Mouse (Mus musculus): ENCODE results near the gene Fosl1. TPM values are rescaled to one million over a fixed set of nuclear protein-coding genes. Genes with fewer than 3 reads are reported as not detected.
"Not testable (repeated sequence)": the region's sequence is repeated elsewhere in the genome, so short reads cannot be mapped to it uniquely, and the experiment has no call there.

The Fosl1 gene
- total RNA-seq (2014; rRNA removed) (not detected in 2 replicates), polyA plus RNA-seq (2015; fragmentation: Nextera tagmentation; extraction: Ambion mirVana) (not detected in 2 replicates)

DNA sequence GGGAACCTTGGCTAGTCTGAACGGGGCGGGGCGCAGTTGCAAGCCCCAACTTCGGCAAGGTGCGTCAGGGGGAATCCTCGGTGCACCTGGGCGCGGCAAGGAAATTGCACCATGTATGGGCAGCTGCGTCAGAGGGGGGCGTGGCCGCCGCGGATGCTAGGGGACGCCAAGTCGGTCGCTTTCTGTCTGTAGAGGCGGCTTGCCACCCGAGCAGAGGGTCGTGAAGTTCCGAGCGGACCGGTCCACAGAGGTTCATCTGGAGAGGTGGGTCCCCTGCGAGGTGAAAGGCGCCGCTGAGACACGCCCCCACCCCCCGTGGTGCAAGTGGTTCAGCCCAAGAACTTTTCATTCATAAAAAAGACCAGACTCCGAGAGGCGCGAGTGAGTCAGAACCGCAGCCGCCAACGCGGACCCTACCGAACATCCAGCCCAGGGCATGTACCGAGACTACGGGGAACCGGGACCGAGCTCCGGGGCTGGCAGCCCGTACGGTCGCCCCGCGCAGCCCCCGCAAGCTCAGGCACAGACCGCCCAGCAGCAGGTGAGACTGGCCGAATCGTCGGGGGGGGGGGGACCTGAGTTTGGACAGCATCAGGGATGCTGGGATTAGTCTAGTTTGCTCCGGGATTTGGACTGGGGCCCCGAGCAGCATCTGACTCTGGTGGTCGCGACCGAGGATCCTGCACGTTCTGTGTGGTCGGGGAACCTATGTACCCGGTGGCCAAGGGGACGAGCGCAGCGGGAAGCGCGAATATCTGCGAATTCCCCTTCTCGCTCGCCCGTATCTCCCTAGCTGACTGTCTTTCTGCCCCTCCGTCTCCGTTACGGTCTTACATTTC, at the start of gene Fosl1:
Gene Fosl1 (plus strand): TSS at position 33 of the 839 bp plus-strand sequence.
- Histone ChIP-seq H3K27me3 (ENCODE audit: insufficient read depth, low read length) (peaks cover 29% of the 10 kb centered on the region), H3K4me2 (ENCODE audit: low read depth, low read length) (peak within 1 kb of the TSS; percentile 97), H3K4me1 (ENCODE audit: insufficient read depth, low read length) (peaks cover 4% of the 10 kb centered on the region), H3K9ac (replicated peaks; ENCODE audit: low read length) (peak within 1 kb of the TSS; percentile 35; the same call in 1 of the 2 replicates), H3K9me3 (ENCODE audit: low read length) (no peaks in the 10 kb centered on the region), H3K27ac (no peak within 1 kb of the TSS), H3K4me3 (ENCODE audit: low read length) (peak within 1 kb of the TSS; percentile 57), H3K36me3 (ENCODE audit: insufficient read depth, low read length) (no peaks in the 10 kb centered on the region)
- DNase-seq (ENCODE audit: low spot score) (peak; percentile 65), ATAC-seq (peak; percentile 80)
- 1% methylated on average over 70 of the region's 70 CpGs for WGBS
- no peak for TF ChIP-seq CTCF (IDR thresholded peaks at IDR 0.05; ENCODE audit: low read depth)

DNA sequence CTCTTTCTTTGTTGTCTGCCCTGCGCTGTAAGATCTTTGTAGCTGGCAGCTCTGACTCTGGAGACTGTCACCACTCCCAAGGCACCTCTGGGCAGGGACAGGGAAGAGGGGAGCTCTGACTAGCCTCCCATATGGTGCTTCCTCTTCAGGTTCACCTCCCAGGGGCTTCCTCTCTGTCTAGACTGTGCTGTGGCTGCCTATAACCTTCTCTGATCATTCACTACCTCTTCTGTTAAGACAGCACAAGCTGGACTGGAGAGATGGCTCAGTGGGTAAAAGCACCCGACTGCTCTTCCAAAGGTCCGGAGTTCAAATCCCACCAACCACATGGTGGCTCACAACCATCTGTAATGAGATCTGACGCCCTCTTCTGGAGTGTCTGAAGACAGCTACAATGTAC, 46.3 kb upstream of the Fosl1 start:
- DNase-seq (ENCODE audit: low spot score); H3K9me3 ChIP-seq (ENCODE audit: low read length); H3K36me3 ChIP-seq (ENCODE audit: insufficient read depth, low read length); H3K9ac ChIP-seq (replicated peaks; ENCODE audit: low read length); H3K27ac ChIP-seq; H3K27me3 ChIP-seq (ENCODE audit: insufficient read depth, low read length); H3K4me2 ChIP-seq (ENCODE audit: low read depth, low read length); ATAC-seq; H3K4me3 ChIP-seq (ENCODE audit: low read length); H3K4me1 ChIP-seq (ENCODE audit: insufficient read depth, low read length): not testable (repeated sequence)
- 69% methylated on average over 4 of the region's 4 CpGs for WGBS

- H3K36me3 ChIP-seq (ENCODE audit: insufficient read depth, low read length): no peaks in the 10 kb centered on the region
- H3K27ac ChIP-seq: no peak within 1 kb of the TSS
- no peak within 1 kb of the TSS for H3K4me2 ChIP-seq (ENCODE audit: low read depth, low read length)
- H3K4me3 ChIP-seq (ENCODE audit: low read length): no peak within 1 kb of the TSS
- WGBS: 67% methylated on average over 8 of the region's 8 CpGs
- 0 out of 2 replicates have a peak, but pooled peaks cover 3% of the 10 kb centered on the region for H3K4me1 ChIP-seq (ENCODE audit: insufficient read depth, low read length)
- no peak for ATAC-seq
- no peaks in the 10 kb centered on the region for H3K27me3 ChIP-seq (ENCODE audit: insufficient read depth, low read length)
- DNase-seq (ENCODE audit: low spot score): no peak
- TF ChIP-seq CTCF (IDR thresholded peaks at IDR 0.05; ENCODE audit: low read depth): no peak
- no peak within 1 kb of the TSS for H3K9ac ChIP-seq (replicated peaks; ENCODE audit: low read length)
- H3K9me3 ChIP-seq (ENCODE audit: low read length): no peaks in the 10 kb centered on the region
These were observed 45.1 kb upstream of the Fosl1 start, which contains the start of gene Tsga10ip for GRCm38 (mm10) chr19:5402293-5402692. Gene Tsga10ip (minus strand): TSS chr19:5402526.

DNA sequence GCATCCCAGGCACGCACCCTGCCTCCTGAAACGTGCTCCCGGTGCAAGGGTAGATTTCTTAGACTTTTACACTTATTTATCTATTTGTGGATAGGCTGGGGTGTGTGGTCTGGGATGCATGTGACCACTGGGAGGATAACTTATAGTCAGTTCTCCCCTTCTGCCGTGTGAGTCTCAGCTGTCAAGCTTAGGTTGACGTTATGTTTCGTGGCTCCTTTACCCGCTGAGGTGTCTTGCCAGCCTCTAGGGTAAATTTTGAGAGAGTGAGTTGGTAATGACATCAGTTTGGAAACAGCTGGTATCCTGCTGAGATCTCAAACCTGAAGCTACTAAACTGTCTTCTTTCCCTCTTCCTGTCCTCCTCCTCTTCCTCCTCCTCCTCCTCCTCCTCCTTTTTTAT, 41.4 kb upstream of the Fosl1 start:
- DNase-seq (ENCODE audit: low spot score): no peak
- no peak for TF ChIP-seq CTCF (IDR thresholded peaks at IDR 0.05; ENCODE audit: low read depth)
- Histone ChIP-seq H3K27me3 (ENCODE audit: insufficient read depth, low read length) (no peaks in the 10 kb centered on the region), H3K9me3 (ENCODE audit: low read length) (no peaks in the 10 kb centered on the region), H3K36me3 (ENCODE audit: insufficient read depth, low read length) (no peaks in the 10 kb centered on the region), H3K4me3 (ENCODE audit: low read length) (peak overlapping the region; percentile 30), H3K9ac (replicated peaks; ENCODE audit: low read length) (no peak overlapping the region; the same call in 1 of the 2 replicates), H3K4me1 (ENCODE audit: insufficient read depth, low read length) (0 out of 2 replicates have a peak, but pooled peaks cover 11% of the 10 kb centered on the region), H3K27ac (peak overlapping the region; percentile 62; the same call in 1 of the 2 replicates), H3K4me2 (ENCODE audit: low read depth, low read length) (peak overlapping the region; percentile 59)
- WGBS: 24% methylated on average over 7 of the region's 7 CpGs
- no peak for ATAC-seq

- DNase-seq (ENCODE audit: low spot score): peak; percentile 38
- ATAC-seq: peak; percentile 85
- 9% methylated on average over 20 of the region's 25 CpGs for WGBS
- Histone ChIP-seq H3K4me3 (ENCODE audit: low read length) (peak overlapping the region; percentile 55), H3K9ac (replicated peaks; ENCODE audit: low read length) (peak overlapping the region; percentile 71), H3K27ac (peak overlapping the region; percentile 95), H3K4me1 (ENCODE audit: insufficient read depth, low read length) (0 out of 2 replicates have a peak, but pooled peaks cover 11% of the 10 kb centered on the region), H3K4me2 (ENCODE audit: low read depth, low read length) (peak overlapping the region; percentile 81)
- not testable (repeated sequence) for H3K27me3 ChIP-seq (ENCODE audit: insufficient read depth, low read length); H3K9me3 ChIP-seq (ENCODE audit: low read length); H3K36me3 ChIP-seq (ENCODE audit: insufficient read depth, low read length)
- peak; percentile 23; the same call in 1 of the 2 replicates for TF ChIP-seq CTCF (IDR thresholded peaks at IDR 0.05; ENCODE audit: low read depth)
These were observed 40.7 kb upstream of the Fosl1 start for GRCm38 (mm10) chr19:5406531-5407126.

GRCm38 (mm10) chr19:5407133-5407532, 40.2 kb upstream of the Fosl1 start:
- peak overlapping the region; percentile 81 for H3K4me2 ChIP-seq (ENCODE audit: low read depth, low read length)
- ATAC-seq: peak; percentile 56; the same call in 1 of the 2 replicates
- H3K4me3 ChIP-seq (ENCODE audit: low read length): peak overlapping the region; percentile 55
- no peaks in the 10 kb centered on the region for H3K9me3 ChIP-seq (ENCODE audit: low read length)
- no peaks in the 10 kb centered on the region for H3K27me3 ChIP-seq (ENCODE audit: insufficient read depth, low read length)
- no peaks in the 10 kb centered on the region for H3K36me3 ChIP-seq (ENCODE audit: insufficient read depth, low read length)
- 0 out of 2 replicates have a peak, but pooled peaks cover 11% of the 10 kb centered on the region for H3K4me1 ChIP-seq (ENCODE audit: insufficient read depth, low read length)
- DNase-seq (ENCODE audit: low spot score): peak; percentile 84
- peak; percentile 76 for TF ChIP-seq CTCF (IDR thresholded peaks at IDR 0.05; ENCODE audit: low read depth)
- 16% methylated on average over 7 of the region's 7 CpGs for WGBS
- peak overlapping the region; percentile 95 for H3K27ac ChIP-seq
- H3K9ac ChIP-seq (replicated peaks; ENCODE audit: low read length): peak overlapping the region; percentile 71
